Mouse (Mus musculus): ENCODE measurements at regions not wholly inside any gene's neighbourhood (a gene's known extent, or its start where the extent isn't known, plus 50 kb on each side); places are given as distances from the start of the nearest gene placed in this dataset.

GRCm38 (mm10) chr5:119400223-119400935 is 270.1 kb upstream of the Tbx3 start:
- no peaks in the 10 kb centered on the region for H3K36me3 ChIP-seq (ENCODE audit: control insufficient read depth, insufficient read depth, low read length)
- no peaks in the 10 kb centered on the region for H3K27me3 ChIP-seq (replicated peaks; ENCODE audit: control insufficient read depth, insufficient read depth, low read length)
- peak; percentile 71; the same call in 1 of the 2 replicates for ATAC-seq (replicated peaks; ENCODE audit: low FRiP score, low TSS enrichment, low read depth)
- H3K9me3 ChIP-seq (ENCODE audit: control insufficient read depth, low read length): no peaks in the 10 kb centered on the region
- no peak overlapping the region; the same call in 1 of the 2 replicates for H3K9ac ChIP-seq (ENCODE audit: low read length)
- no peak overlapping the region for H3K4me3 ChIP-seq (ENCODE audit: low read depth, low read length)
- DNase-seq (ENCODE audit: low spot score): peak; percentile 64
- H3K4me2 ChIP-seq (ENCODE audit: low read length): no peak overlapping the region
- H3K27ac ChIP-seq (ENCODE audit: low read depth): peak overlapping the region; percentile 35
- H3K4me1 ChIP-seq (replicated peaks; ENCODE audit: control insufficient read depth, insufficient read depth, low read length): peaks cover 24% of the 10 kb centered on the region
- 3% methylated on average over 6 of the region's 6 CpGs for WGBS

- H3K4me1 ChIP-seq (replicated peaks; ENCODE audit: control insufficient read depth, insufficient read depth, low read length): peaks cover 24% of the 10 kb centered on the region
- no peaks in the 10 kb centered on the region for H3K27me3 ChIP-seq (replicated peaks; ENCODE audit: control insufficient read depth, insufficient read depth, low read length)
- H3K4me2 ChIP-seq (ENCODE audit: low read length): no peak overlapping the region
- no peak overlapping the region for H3K9ac ChIP-seq (ENCODE audit: low read length)
- H3K9me3 ChIP-seq (ENCODE audit: control insufficient read depth, low read length): no peaks in the 10 kb centered on the region
- ATAC-seq (replicated peaks; ENCODE audit: low FRiP score, low TSS enrichment, low read depth): no peak
- no peak for DNase-seq (ENCODE audit: low spot score)
- H3K4me3 ChIP-seq (ENCODE audit: low read depth, low read length): no peak overlapping the region
- 57% methylated on average over 8 of the region's 8 CpGs for WGBS
- no peaks in the 10 kb centered on the region for H3K36me3 ChIP-seq (ENCODE audit: control insufficient read depth, insufficient read depth, low read length)
- H3K27ac ChIP-seq (ENCODE audit: low read depth): no peak overlapping the region
Observed at GRCm38 (mm10) chr5:119401915-119402314, 268.6 kb upstream of the Tbx3 start.

GRCm38 (mm10) chr5:119402651-119403050 is 267.8 kb upstream of the Tbx3 start:
- Histone ChIP-seq H3K9ac (ENCODE audit: low read length) (no peak overlapping the region), H3K27ac (ENCODE audit: low read depth) (no peak overlapping the region), H3K36me3 (ENCODE audit: control insufficient read depth, insufficient read depth, low read length) (no peaks in the 10 kb centered on the region), H3K27me3 (replicated peaks; ENCODE audit: control insufficient read depth, insufficient read depth, low read length) (no peaks in the 10 kb centered on the region), H3K4me1 (replicated peaks; ENCODE audit: control insufficient read depth, insufficient read depth, low read length) (peaks cover 24% of the 10 kb centered on the region), H3K4me2 (ENCODE audit: low read length) (no peak overlapping the region), H3K9me3 (ENCODE audit: control insufficient read depth, low read length) (no peaks in the 10 kb centered on the region), H3K4me3 (ENCODE audit: low read depth, low read length) (no peak overlapping the region)
- ATAC-seq (replicated peaks; ENCODE audit: low FRiP score, low TSS enrichment, low read depth) (no peak), DNase-seq (ENCODE audit: low spot score) (no peak)
- WGBS: 67% methylated on average over 17 of the region's 17 CpGs

GRCm38 (mm10) chr5:119410966-119411365 is 259.5 kb upstream of the Tbx3 start:
- H3K27me3 ChIP-seq (replicated peaks; ENCODE audit: control insufficient read depth, insufficient read depth, low read length): no peaks in the 10 kb centered on the region
- DNase-seq (ENCODE audit: low spot score): no peak
- H3K4me2 ChIP-seq (ENCODE audit: low read length): no peak overlapping the region
- H3K36me3 ChIP-seq (ENCODE audit: control insufficient read depth, insufficient read depth, low read length): no peaks in the 10 kb centered on the region
- no peak overlapping the region for H3K9ac ChIP-seq (ENCODE audit: low read length)
- H3K4me1 ChIP-seq (replicated peaks; ENCODE audit: control insufficient read depth, insufficient read depth, low read length): no peaks in the 10 kb centered on the region
- H3K27ac ChIP-seq (ENCODE audit: low read depth): no peak overlapping the region
- no peak for ATAC-seq (replicated peaks; ENCODE audit: low FRiP score, low TSS enrichment, low read depth)
- peaks cover 3% of the 10 kb centered on the region; the same call in 1 of the 2 replicates for H3K9me3 ChIP-seq (ENCODE audit: control insufficient read depth, low read length)
- no peak overlapping the region for H3K4me3 ChIP-seq (ENCODE audit: low read depth, low read length)
- WGBS: 40% methylated on average over 11 of the region's 11 CpGs

GRCm38 (mm10) chr5:119415835-119416234 is 254.6 kb upstream of the Tbx3 start:
- Histone ChIP-seq H3K9me3 (ENCODE audit: control insufficient read depth, low read length) (peaks cover 3% of the 10 kb centered on the region; the same call in 1 of the 2 replicates), H3K4me1 (replicated peaks; ENCODE audit: control insufficient read depth, insufficient read depth, low read length) (no peaks in the 10 kb centered on the region), H3K9ac (ENCODE audit: low read length) (no peak overlapping the region), H3K4me2 (ENCODE audit: low read length) (no peak overlapping the region), H3K27ac (ENCODE audit: low read depth) (no peak overlapping the region), H3K4me3 (ENCODE audit: low read depth, low read length) (no peak overlapping the region), H3K36me3 (ENCODE audit: control insufficient read depth, insufficient read depth, low read length) (no peaks in the 10 kb centered on the region), H3K27me3 (replicated peaks; ENCODE audit: control insufficient read depth, insufficient read depth, low read length) (no peaks in the 10 kb centered on the region)
- WGBS: 84% methylated on average over 11 of the region's 11 CpGs
- ATAC-seq (replicated peaks; ENCODE audit: low FRiP score, low TSS enrichment, low read depth) (no peak), DNase-seq (ENCODE audit: low spot score) (no peak)

GRCm38 (mm10) chr5:119418486-119418885 is 252.0 kb upstream of the Tbx3 start:
- no peak overlapping the region for H3K4me3 ChIP-seq (ENCODE audit: low read depth, low read length)
- H3K36me3 ChIP-seq (ENCODE audit: control insufficient read depth, insufficient read depth, low read length): no peaks in the 10 kb centered on the region
- H3K9ac ChIP-seq (ENCODE audit: low read length): no peak overlapping the region
- H3K27me3 ChIP-seq (replicated peaks; ENCODE audit: control insufficient read depth, insufficient read depth, low read length): no peaks in the 10 kb centered on the region
- no peak for ATAC-seq (replicated peaks; ENCODE audit: low FRiP score, low TSS enrichment, low read depth)
- peaks cover 3% of the 10 kb centered on the region; the same call in 1 of the 2 replicates for H3K9me3 ChIP-seq (ENCODE audit: control insufficient read depth, low read length)
- 41% methylated on average over 5 of the region's 5 CpGs for WGBS
- H3K4me1 ChIP-seq (replicated peaks; ENCODE audit: control insufficient read depth, insufficient read depth, low read length): no peaks in the 10 kb centered on the region
- H3K4me2 ChIP-seq (ENCODE audit: low read length): no peak overlapping the region
- H3K27ac ChIP-seq (ENCODE audit: low read depth): no peak overlapping the region
- DNase-seq (ENCODE audit: low spot score): no peak

GRCm38 (mm10) chr5:119427511-119428019 is 242.9 kb upstream of the Tbx3 start:
- H3K9me3 ChIP-seq (ENCODE audit: control insufficient read depth, low read length): no peaks in the 10 kb centered on the region
- no peak overlapping the region for H3K27ac ChIP-seq (ENCODE audit: low read depth)
- 63% methylated on average over 12 of the region's 12 CpGs for WGBS
- H3K4me3 ChIP-seq (ENCODE audit: low read depth, low read length): no peak overlapping the region
- 0 out of 2 replicates have a peak, but pooled peaks have one; percentile 19 for ATAC-seq (replicated peaks; ENCODE audit: low FRiP score, low TSS enrichment, low read depth)
- no peaks in the 10 kb centered on the region for H3K36me3 ChIP-seq (ENCODE audit: control insufficient read depth, insufficient read depth, low read length)
- H3K4me1 ChIP-seq (replicated peaks; ENCODE audit: control insufficient read depth, insufficient read depth, low read length): no peaks in the 10 kb centered on the region
- no peak overlapping the region for H3K9ac ChIP-seq (ENCODE audit: low read length)
- no peak overlapping the region for H3K4me2 ChIP-seq (ENCODE audit: low read length)
- peak; percentile 58 for DNase-seq (ENCODE audit: low spot score)
- no peaks in the 10 kb centered on the region for H3K27me3 ChIP-seq (replicated peaks; ENCODE audit: control insufficient read depth, insufficient read depth, low read length)

- Histone ChIP-seq H3K4me1 (replicated peaks; ENCODE audit: control insufficient read depth, insufficient read depth, low read length) (no peaks in the 10 kb centered on the region), H3K27me3 (replicated peaks; ENCODE audit: control insufficient read depth, insufficient read depth, low read length) (no peaks in the 10 kb centered on the region), H3K9me3 (ENCODE audit: control insufficient read depth, low read length) (no peaks in the 10 kb centered on the region), H3K4me2 (ENCODE audit: low read length) (no peak overlapping the region), H3K4me3 (ENCODE audit: low read depth, low read length) (no peak overlapping the region), H3K27ac (ENCODE audit: low read depth) (no peak overlapping the region), H3K36me3 (ENCODE audit: control insufficient read depth, insufficient read depth, low read length) (no peaks in the 10 kb centered on the region), H3K9ac (ENCODE audit: low read length) (no peak overlapping the region)
- DNase-seq (ENCODE audit: low spot score) (no peak), ATAC-seq (replicated peaks; ENCODE audit: low FRiP score, low TSS enrichment, low read depth) (no peak)
- 72% methylated on average over 9 of the region's 9 CpGs for WGBS
Observed at GRCm38 (mm10) chr5:119431271-119431756, 239.2 kb upstream of the Tbx3 start.

- Histone ChIP-seq H3K4me1 (replicated peaks; ENCODE audit: control insufficient read depth, insufficient read depth, low read length) (no peaks in the 10 kb centered on the region), H3K27me3 (replicated peaks; ENCODE audit: control insufficient read depth, insufficient read depth, low read length) (no peaks in the 10 kb centered on the region), H3K4me3 (ENCODE audit: low read depth, low read length) (no peak overlapping the region), H3K9me3 (ENCODE audit: control insufficient read depth, low read length) (no peaks in the 10 kb centered on the region; the same call in 1 of the 2 replicates), H3K27ac (ENCODE audit: low read depth) (no peak overlapping the region), H3K36me3 (ENCODE audit: control insufficient read depth, insufficient read depth, low read length) (no peaks in the 10 kb centered on the region), H3K9ac (ENCODE audit: low read length) (no peak overlapping the region), H3K4me2 (ENCODE audit: low read length) (no peak overlapping the region)
- DNase-seq (ENCODE audit: low spot score) (no peak), ATAC-seq (replicated peaks; ENCODE audit: low FRiP score, low TSS enrichment, low read depth) (no peak)
- 64% methylated on average over 7 of the region's 7 CpGs for WGBS
Observed at GRCm38 (mm10) chr5:119434572-119434971, 235.9 kb upstream of the Tbx3 start.

Measured in intestine, embryonic 14.5 days (tissue).